43 mouse cellular contexts compared by ENCODE assay signal in genomic region chr9:24789396-24789795, GRCm38 (mm10). TPM values are rescaled to one million over a fixed set of nuclear protein-coding genes. Genes with fewer than 3 reads are reported as not detected.
"Had no signal": no experiment of that assay in that cellular context is flagged by ENCODE, and none has a peak within 500 bp of the region (broad histone marks: within the 10 kb centered on the region; RNA-seq: fewer than 3 reads in every experiment).

No protein-coding gene starts in this region.

- H3K4me1 ChIP-seq: hindbrain, embryonic 10.5 days; hindbrain, embryonic 12.5 days; hindbrain, embryonic 13.5 days; hindbrain, embryonic 15.5 days; intestine, embryonic 15.5 days; kidney, embryonic 15.5 days had no signal

- H3K9ac ChIP-seq: heart, embryonic 12.5 days; heart, embryonic 13.5 days; heart, embryonic 15.5 days; hindbrain, embryonic 12.5 days; hindbrain, embryonic 13.5 days; hindbrain, embryonic 14.5 days; hindbrain, embryonic 15.5 days; intestine, embryonic 15.5 days; kidney, embryonic 15.5 days had no signal

- H3K4me2 ChIP-seq: heart, embryonic 11.5 days; heart, embryonic 12.5 days; heart, embryonic 13.5 days; heart, embryonic 15.5 days; hindbrain, embryonic 12.5 days; hindbrain, embryonic 13.5 days; hindbrain, embryonic 14.5 days; hindbrain, embryonic 15.5 days; intestine, embryonic 15.5 days; kidney, embryonic 15.5 days had no signal

- ATAC-seq: hindbrain, embryonic 16.5 days; hindbrain, postnatal 0 days; inflammation-experienced regulatory T-cells, adult 6 months; intestine, embryonic 15.5 days; intestine, embryonic 16.5 days; intestine, postnatal 0 days had no signal

- H3K27ac ChIP-seq: heart, embryonic 10.5 days; heart, embryonic 13.5 days; heart, embryonic 15.5 days; hindbrain, embryonic 10.5 days; hindbrain, embryonic 12.5 days; hindbrain, embryonic 13.5 days; hindbrain, embryonic 14.5 days; hindbrain, embryonic 15.5 days; hindbrain, postnatal 0 days; intestine, embryonic 15.5 days; kidney, embryonic 15.5 days; kidney, postnatal 0 days; layer of hippocampus, adult 2 months had no signal

- H3K4me3 ChIP-seq: heart, embryonic 10.5 days; heart, embryonic 12.5 days; heart, embryonic 13.5 days; heart, embryonic 15.5 days; hindbrain, embryonic 10.5 days; hindbrain, embryonic 12.5 days; hindbrain, embryonic 13.5 days; hindbrain, embryonic 15.5 days; intestine, embryonic 15.5 days; kidney, embryonic 15.5 days; layer of hippocampus, adult 2 months had no signal

- DNase-seq: heart, postnatal 10 days; heart, postnatal 14 days; heart, postnatal 36 days; heart, postnatal 4 days; kidney, adult 11 months; kidney, adult 18-20 months; kidney, adult 2 months; kidney, adult 8-10 months; kidney, adult 9 months; kidney, postnatal 10 days; kidney, postnatal 14 days; kidney, postnatal 25 days; kidney, postnatal 36 days; kidney, postnatal 4 days; layer of hippocampus, adult 9-11 months had no signal

- H3K36me3 ChIP-seq: heart, embryonic 10.5 days; heart, embryonic 12.5 days; heart, embryonic 13.5 days; heart, embryonic 15.5 days; hindbrain, embryonic 10.5 days; hindbrain, embryonic 12.5 days; hindbrain, embryonic 13.5 days; hindbrain, embryonic 15.5 days; intestine, embryonic 15.5 days; kidney, embryonic 15.5 days had no signal

- H3K27me3 ChIP-seq: heart, embryonic 12.5 days; heart, embryonic 13.5 days; heart, embryonic 15.5 days; hindbrain, embryonic 15.5 days; intestine, embryonic 15.5 days; kidney, embryonic 15.5 days had no signal

- H3K9me3 ChIP-seq: heart, embryonic 10.5 days; heart, embryonic 12.5 days; heart, embryonic 13.5 days; heart, embryonic 15.5 days; hindbrain, embryonic 10.5 days; hindbrain, embryonic 12.5 days; hindbrain, embryonic 13.5 days; hindbrain, embryonic 15.5 days; intestine, embryonic 15.5 days; kidney, embryonic 15.5 days had no signal

RNA-seq across cellular contexts. Expression of gene Tbx20, which starts 15.3 kb away (rescaled TPM):
- total RNA-seq: hematopoietic stem cell, adult 5-6 weeks; layer of hippocampus, adult 18-20 months; layer of hippocampus, adult 2 months; layer of hippocampus, adult 8-10 months; layer of hippocampus, postnatal 10 days; layer of hippocampus, postnatal 14 days; layer of hippocampus, postnatal 25 days; left cerebral cortex, adult 18-20 months had no signal
- polyA plus RNA-seq: inflammation-experienced regulatory T-cells, adult 6 months; intestine, postnatal 0 days; kidney, embryonic 14.5 days; kidney, postnatal 0 days; large intestine, adult 2 months had no signal
